Mouse (Mus musculus): ENCODE measurements around the gene Midn. TPM values are rescaled to one million over a fixed set of nuclear protein-coding genes. Genes with fewer than 3 reads are reported as not detected.

Gene Midn
- polyA plus RNA-seq, 1 experiment from 2014 or later: 32.6 TPM

DNA sequence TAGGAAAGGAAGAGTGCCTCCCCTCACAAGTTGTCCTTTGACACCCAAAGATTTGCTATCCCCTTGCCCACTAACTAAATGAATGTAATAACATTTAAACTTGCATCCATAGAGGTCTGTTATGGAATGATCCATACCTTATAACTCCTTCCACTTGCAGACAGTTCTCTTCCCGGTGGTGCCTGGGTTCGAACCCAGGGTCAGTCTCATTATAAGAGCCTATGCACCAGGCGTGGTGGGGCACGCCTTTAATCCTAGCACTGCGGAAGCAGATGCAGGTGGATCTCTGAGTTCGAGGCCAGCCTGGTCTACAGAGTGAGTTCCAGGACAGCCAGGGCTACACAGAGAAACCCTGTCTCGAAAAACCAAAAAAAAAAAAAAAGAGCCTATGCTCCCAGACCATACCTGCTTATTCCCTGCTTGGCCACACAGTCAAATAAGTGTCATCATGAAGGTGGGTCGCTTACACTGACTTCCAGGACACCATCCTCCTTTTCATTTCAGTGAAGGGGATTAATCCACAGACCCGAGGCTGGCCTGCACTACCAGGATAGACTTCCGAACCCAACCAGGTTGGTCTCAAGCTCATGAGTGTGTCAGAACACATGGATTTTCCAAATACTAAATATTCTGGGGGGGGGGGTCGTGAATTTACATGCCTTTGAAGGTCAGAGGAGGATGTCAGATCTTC lies 8.0 kb upstream of the Midn start:
- WGBS: 73% methylated on average over 11 of the region's 11 CpGs
- H3K36me3 ChIP-seq (ENCODE audit: insufficient read depth): peaks cover 17% of the 10 kb centered on the region
- DNase-seq (no peak), ATAC-seq (ENCODE audit: insufficient read depth) (no peak)
- peak overlapping the region; percentile 98 for H3K4me2 ChIP-seq
- no peak for TF ChIP-seq CTCF (IDR thresholded peaks at IDR 0.05; ENCODE audit: low read depth)
- peaks cover 9% of the 10 kb centered on the region; the same call in 1 of the 2 replicates for H3K4me1 ChIP-seq (ENCODE audit: insufficient read depth)
- H3K27me3 ChIP-seq (ENCODE audit: insufficient read depth, low read length): peaks cover 48% of the 10 kb centered on the region
- H3K27ac ChIP-seq (ENCODE audit: low read depth): 0 out of 2 replicates have a peak overlapping the region, but pooled peaks have one; percentile 12
- H3K4me3 ChIP-seq (ENCODE audit: low read depth, low read length): no peak overlapping the region
- no peak overlapping the region for H3K9ac ChIP-seq
- no peaks in the 10 kb centered on the region for H3K9me3 ChIP-seq (ENCODE audit: low read depth, low read length)

DNA sequence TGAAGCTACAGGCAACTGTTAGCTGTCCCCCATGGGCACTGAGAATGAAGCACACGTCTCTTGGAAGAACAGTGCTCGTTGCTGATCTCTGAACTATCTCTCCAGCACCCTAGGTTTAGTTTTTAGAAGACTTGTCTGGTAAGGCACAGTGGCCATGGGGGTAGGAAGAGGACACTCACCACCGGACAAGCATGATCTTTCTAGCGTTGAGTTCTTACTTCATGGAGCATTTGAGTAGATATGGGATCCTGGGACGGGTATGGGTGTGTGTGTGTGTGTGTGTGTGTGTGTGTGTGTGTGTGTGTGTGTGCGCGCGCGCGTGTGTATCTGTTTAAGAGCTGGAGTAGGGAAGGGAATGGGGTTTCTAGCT lies 7.4 kb upstream of the Midn start, which contains the start of gene Cbarp:
Cbarp (minus strand) TSS at position 170 of the 370 bp plus-strand sequence.
- peak within 1 kb of the TSS; percentile 52 for H3K27ac ChIP-seq (ENCODE audit: low read depth)
- peaks cover 9% of the 10 kb centered on the region; the same call in 1 of the 2 replicates for H3K4me1 ChIP-seq (ENCODE audit: insufficient read depth)
- DNase-seq (no peak), ATAC-seq (ENCODE audit: insufficient read depth) (no peak)
- H3K9me3 ChIP-seq (ENCODE audit: low read depth, low read length): no peaks in the 10 kb centered on the region
- peaks cover 42% of the 10 kb centered on the region for H3K27me3 ChIP-seq (ENCODE audit: insufficient read depth, low read length)
- 71% methylated on average over 10 of the region's 10 CpGs for WGBS
- no peak for TF ChIP-seq CTCF (IDR thresholded peaks at IDR 0.05; ENCODE audit: low read depth)
- peak within 1 kb of the TSS; percentile 73 for H3K4me3 ChIP-seq (ENCODE audit: low read depth, low read length)
- H3K4me2 ChIP-seq: peak within 1 kb of the TSS; percentile 98
- H3K36me3 ChIP-seq (ENCODE audit: insufficient read depth): peaks cover 23% of the 10 kb centered on the region
- peak within 1 kb of the TSS; percentile 24 for H3K9ac ChIP-seq

DNA sequence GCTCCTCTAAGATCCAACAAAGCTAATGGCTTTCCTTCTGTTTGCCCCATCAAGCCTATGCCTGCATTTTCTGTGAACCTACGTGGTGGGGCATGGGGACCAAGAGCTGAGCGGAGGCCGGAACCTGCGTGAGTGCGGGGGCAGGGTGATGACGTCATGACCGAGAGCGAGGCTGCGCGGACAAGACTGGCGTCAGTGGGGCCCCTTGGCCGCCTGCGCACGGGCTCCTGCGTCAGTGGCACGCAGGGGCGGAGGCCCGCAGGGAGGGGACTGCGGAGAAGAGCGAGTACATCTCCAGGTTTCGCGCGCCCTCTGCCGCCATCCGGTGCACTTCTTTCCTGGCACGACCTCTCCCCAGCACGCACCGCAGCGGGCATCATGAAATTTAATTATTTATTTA lies 6.8 kb upstream of the Midn start:
- H3K4me3 ChIP-seq (ENCODE audit: low read depth, low read length): peak overlapping the region; percentile 73
- H3K4me2 ChIP-seq: peak overlapping the region; percentile 77
- WGBS: 0% methylated on average over 29 of the region's 29 CpGs
- ATAC-seq (ENCODE audit: insufficient read depth) (peak; percentile 60), DNase-seq (peak; percentile 97)
- H3K27ac ChIP-seq (ENCODE audit: low read depth): peak overlapping the region; percentile 52
- H3K27me3 ChIP-seq (ENCODE audit: insufficient read depth, low read length): peaks cover 36% of the 10 kb centered on the region
- H3K9me3 ChIP-seq (ENCODE audit: low read depth, low read length): no peaks in the 10 kb centered on the region
- peaks cover 9% of the 10 kb centered on the region; the same call in 1 of the 2 replicates for H3K4me1 ChIP-seq (ENCODE audit: insufficient read depth)
- H3K9ac ChIP-seq: peak overlapping the region; percentile 24
- H3K36me3 ChIP-seq (ENCODE audit: insufficient read depth): peaks cover 29% of the 10 kb centered on the region
- TF ChIP-seq CTCF (IDR thresholded peaks at IDR 0.05; ENCODE audit: low read depth): peak; percentile 62

- 1% methylated on average over 43 of the region's 43 CpGs for WGBS
- peaks cover 9% of the 10 kb centered on the region; the same call in 1 of the 2 replicates for H3K4me1 ChIP-seq (ENCODE audit: insufficient read depth)
- peak; percentile 85 for ATAC-seq (ENCODE audit: insufficient read depth)
- no peaks in the 10 kb centered on the region for H3K9me3 ChIP-seq (ENCODE audit: low read depth, low read length)
- peak overlapping the region; percentile 77 for H3K4me2 ChIP-seq
- H3K36me3 ChIP-seq (ENCODE audit: insufficient read depth): peaks cover 33% of the 10 kb centered on the region
- DNase-seq: peak; percentile 100
- peaks cover 29% of the 10 kb centered on the region for H3K27me3 ChIP-seq (ENCODE audit: insufficient read depth, low read length)
- H3K4me3 ChIP-seq (ENCODE audit: low read depth, low read length): peak overlapping the region; percentile 73
- peak overlapping the region; percentile 88 for H3K27ac ChIP-seq (ENCODE audit: low read depth)
- no peak for TF ChIP-seq CTCF (IDR thresholded peaks at IDR 0.05; ENCODE audit: low read depth)
- H3K9ac ChIP-seq: peak overlapping the region; percentile 82
Observed at GRCm38 (mm10) chr10:80141786-80142529, 6.1 kb upstream of the Midn start.

GRCm38 (mm10) chr10:80142530-80142925 lies 5.5 kb upstream of the Midn start:
- ATAC-seq (ENCODE audit: insufficient read depth): no peak
- H3K4me2 ChIP-seq: peak overlapping the region; percentile 77
- WGBS: 0% methylated on average over 15 of the region's 15 CpGs

DNA sequence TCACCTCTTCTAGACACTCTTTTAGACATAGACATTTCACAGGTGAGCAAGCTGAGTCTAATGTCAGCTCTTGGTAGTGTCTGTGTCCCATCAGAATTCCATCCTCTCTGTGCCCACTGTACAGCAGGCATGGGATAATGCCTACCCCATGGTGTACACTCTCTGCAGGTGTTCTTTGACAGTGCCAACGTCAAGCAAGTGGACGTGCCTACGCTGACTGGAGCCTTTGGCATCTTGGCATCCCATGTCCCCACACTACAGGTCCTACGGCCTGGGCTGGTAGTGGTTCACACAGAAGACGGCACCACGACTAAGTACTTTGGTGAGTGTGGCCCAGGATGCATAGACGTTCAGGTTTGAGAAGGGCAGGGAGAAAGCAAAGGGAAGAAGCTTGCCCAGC lies 4.4 kb upstream of the Midn start:
- no peak overlapping the region for H3K9ac ChIP-seq
- no peak overlapping the region for H3K4me3 ChIP-seq (ENCODE audit: low read depth, low read length)

More at GRCm38 (mm10) chr10:80142530-80142925, 5.5 kb upstream of the Midn start:
- DNase-seq: no peak
- no peak for TF ChIP-seq CTCF (IDR thresholded peaks at IDR 0.05; ENCODE audit: low read depth)
- peak overlapping the region; percentile 73 for H3K4me3 ChIP-seq (ENCODE audit: low read depth, low read length)
- peak overlapping the region; percentile 82 for H3K9ac ChIP-seq
- H3K4me1 ChIP-seq (ENCODE audit: insufficient read depth): peaks cover 9% of the 10 kb centered on the region; the same call in 1 of the 2 replicates
- no peaks in the 10 kb centered on the region for H3K9me3 ChIP-seq (ENCODE audit: low read depth, low read length)
- H3K27ac ChIP-seq (ENCODE audit: low read depth): peak overlapping the region; percentile 88
- H3K36me3 ChIP-seq (ENCODE audit: insufficient read depth): peaks cover 33% of the 10 kb centered on the region
- peaks cover 23% of the 10 kb centered on the region for H3K27me3 ChIP-seq (ENCODE audit: insufficient read depth, low read length)

DNA sequence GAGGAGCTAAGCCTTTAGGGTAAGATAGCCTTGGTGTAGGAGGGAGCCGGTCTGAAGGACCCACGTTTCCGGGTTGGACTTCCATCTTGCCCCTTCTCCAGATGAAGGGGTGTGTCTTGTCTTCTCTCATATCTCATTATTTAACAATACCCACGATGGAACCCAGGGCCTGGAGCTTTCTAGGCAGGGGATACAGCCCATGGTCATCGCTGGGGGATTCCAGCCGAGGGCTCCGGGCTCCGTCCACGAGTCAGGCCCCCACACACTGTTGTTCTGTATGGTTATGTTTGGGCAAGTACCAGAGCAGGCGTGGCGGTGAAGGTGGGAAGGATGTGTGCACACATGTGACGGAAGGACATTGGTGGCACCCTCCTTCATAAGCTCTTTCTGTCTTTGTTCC lies 3.9 kb upstream of the Midn start:
- ATAC-seq (ENCODE audit: insufficient read depth) (no peak), DNase-seq (no peak)
- 88% methylated on average over 12 of the region's 12 CpGs for WGBS
- Histone ChIP-seq H3K4me2 (no peak overlapping the region), H3K27ac (ENCODE audit: low read depth) (no peak overlapping the region), H3K9ac (no peak overlapping the region), H3K4me3 (ENCODE audit: low read depth, low read length) (no peak overlapping the region), H3K9me3 (ENCODE audit: low read depth, low read length) (no peaks in the 10 kb centered on the region), H3K4me1 (ENCODE audit: insufficient read depth) (0 out of 2 replicates have a peak, but pooled peaks cover 4% of the 10 kb centered on the region), H3K36me3 (ENCODE audit: insufficient read depth) (peaks cover 33% of the 10 kb centered on the region), H3K27me3 (ENCODE audit: insufficient read depth, low read length) (peaks cover 7% of the 10 kb centered on the region)
- no peak for TF ChIP-seq CTCF (IDR thresholded peaks at IDR 0.05; ENCODE audit: low read depth)

More for the DNA sequence above, 4.4 kb upstream of the Midn start:
- Histone ChIP-seq H3K9me3 (ENCODE audit: low read depth, low read length) (no peaks in the 10 kb centered on the region), H3K27ac (ENCODE audit: low read depth) (no peak overlapping the region), H3K4me1 (ENCODE audit: insufficient read depth) (0 out of 2 replicates have a peak, but pooled peaks cover 4% of the 10 kb centered on the region), H3K4me2 (peak overlapping the region; percentile 14; the same call in 1 of the 2 replicates), H3K36me3 (ENCODE audit: insufficient read depth) (peaks cover 33% of the 10 kb centered on the region), H3K27me3 (ENCODE audit: insufficient read depth, low read length) (peaks cover 12% of the 10 kb centered on the region)
- no peak for DNase-seq
- TF ChIP-seq CTCF (IDR thresholded peaks at IDR 0.05; ENCODE audit: low read depth): no peak
- ATAC-seq (ENCODE audit: insufficient read depth): no peak
- WGBS: 88% methylated on average over 7 of the region's 7 CpGs
